Mouse (Mus musculus) neural tube, embryonic 11.5 days (tissue): ENCODE results near the gene Lrba. TPM values are rescaled to one million over a fixed set of nuclear protein-coding genes. Genes with fewer than 3 reads are reported as not detected.
A peak's percentile ranks its signal among the peaks of the same experiment; 100 is the strongest.

ENCODE experiments used
- ATAC-seq: fragments of 200-750 bp; cut with Nextera tagmentation; 2 replicates; pipeline ENCODE4 v1.8.0; 2017; ENCODE audit warnings: moderate number of reproducible peaks, mild to moderate bottlenecking, moderate TSS enrichment, moderate library complexity; ENCODE audit not compliant: insufficient read depth, low FRiP score, low TSS enrichment
- DNase-seq: peaks from one replicate; pipeline ENCODE4 v3.0.0-alpha.2; 2015; ENCODE audit warnings: low spot score
- H3K27ac ChIP-seq: fragments of 300-500 bp; sonication (generic); 2 replicates; pipeline ENCODE4 v1.5.1; 2014; ENCODE audit warnings: low read depth, mild to moderate bottlenecking, low read length
- H3K27me3 ChIP-seq: fragments of 300-500 bp; sonication (generic); 2 replicates; pipeline ENCODE4 v1.6.1; 2014; ENCODE audit warnings: mild to moderate bottlenecking, low read length, mixed read lengths; ENCODE audit not compliant: control insufficient read depth, insufficient read depth
- H3K36me3 ChIP-seq: fragments of 300-500 bp; sonication (generic); 2 replicates; pipeline ENCODE4 v1.6.1; 2014; ENCODE audit warnings: mild to moderate bottlenecking, low read length, moderate library complexity, mixed read lengths; ENCODE audit not compliant: control insufficient read depth, insufficient read depth
- H3K4me1 ChIP-seq: fragments of 300-500 bp; sonication (generic); 2 replicates; pipeline ENCODE4 v1.6.1; 2014; ENCODE audit warnings: low read length, mixed read lengths; ENCODE audit not compliant: control insufficient read depth, insufficient read depth
- H3K4me2 ChIP-seq: fragments of 300-500 bp; sonication (generic); 2 replicates; pipeline ENCODE4 v1.6.1; 2014; ENCODE audit warnings: low read depth, mild to moderate bottlenecking, moderate library complexity
- H3K4me3 ChIP-seq: fragments of 300-500 bp; sonication (generic); 2 replicates; pipeline ENCODE4 v1.5.1; 2014; ENCODE audit warnings: low read depth, low read length
- H3K9ac ChIP-seq: fragments of 300-500 bp; sonication (generic); 2 replicates; pipeline ENCODE4 v1.6.1; 2014; ENCODE audit warnings: mild to moderate bottlenecking, low read length
- H3K9me3 ChIP-seq: fragments of 300-500 bp; sonication (generic); 2 replicates; pipeline ENCODE4 v1.6.1; 2016; ENCODE audit warnings: low read length; ENCODE audit not compliant: control insufficient read depth
- WGBS: fragments of 180-500 bp; shearing (Covaris S2); extraction: QIAGEN DNeasy Blood & Tissue Kit; methylation state at CpG from one replicate; pipeline ENCODE4 v1.1.7; 2014; 5-methylcytosine and 5-hydroxymethylcytosine counted together
- polyA plus RNA-seq: library from polyadenylated mRNA; unstranded; fragments of >200 nt; fragmentation: Nextera tagmentation; extraction: Ambion mirVana; gene quantifications from 2 replicates; pipeline ENCODE4 v1.2.1, GENCODE M21; 2014

Gene Lrba
- polyA plus RNA-seq, 1 experiment from 2014 or later, result 5.7 TPM

- no peak overlapping the region for H3K27ac ChIP-seq
- H3K4me1 ChIP-seq, result peaks cover 4% of the 10 kb centered on the region; the same call in 1 of the 2 replicates
- H3K9ac ChIP-seq, result no peak overlapping the region
- H3K4me2 ChIP-seq, result no peak overlapping the region
- DNase-seq (no peak), ATAC-seq (no peak)
- no peaks in the 10 kb centered on the region for H3K36me3 ChIP-seq
- no peak overlapping the region for H3K4me3 ChIP-seq
- H3K9me3 ChIP-seq, result no peaks in the 10 kb centered on the region
- no peaks in the 10 kb centered on the region for H3K27me3 ChIP-seq
- WGBS, result 80% methylated on average over 5 of the region's 5 CpGs
Observed at GRCm38 (mm10) chr3:86635464-86635863, 411.0 kb downstream of the Lrba start.

GRCm38 (mm10) chr3:86635940-86636339 lies 411.5 kb downstream of the Lrba start:
- Histone ChIP-seq H3K27me3 (no peaks in the 10 kb centered on the region), H3K4me1 (peaks cover 4% of the 10 kb centered on the region; the same call in 1 of the 2 replicates), H3K4me2 (no peak overlapping the region), H3K9ac (no peak overlapping the region), H3K4me3 (no peak overlapping the region), H3K27ac (no peak overlapping the region), H3K36me3 (no peaks in the 10 kb centered on the region), H3K9me3 (no peaks in the 10 kb centered on the region)
- no peak for DNase-seq
- ATAC-seq, result no peak
- WGBS, result 46% methylated on average over 1 of the region's 1 CpGs

- Histone ChIP-seq H3K27me3 (no peaks in the 10 kb centered on the region), H3K36me3 (no peaks in the 10 kb centered on the region), H3K9ac (no peak overlapping the region), H3K4me3 (no peak overlapping the region), H3K27ac (peak overlapping the region; percentile 8; the same call in 1 of the 2 replicates), H3K9me3 (no peaks in the 10 kb centered on the region), H3K4me2 (no peak overlapping the region), H3K4me1 (peaks cover 4% of the 10 kb centered on the region; the same call in 1 of the 2 replicates)
- 72% methylated on average over 2 of the region's 2 CpGs for WGBS
- no peak for ATAC-seq
- DNase-seq, result no peak
Observed at GRCm38 (mm10) chr3:86638552-86639348, 414.3 kb downstream of the Lrba start.

GRCm38 (mm10) chr3:86641393-86641792 lies 416.9 kb downstream of the Lrba start:
- peaks cover 4% of the 10 kb centered on the region; the same call in 1 of the 2 replicates for H3K4me1 ChIP-seq
- H3K4me3 ChIP-seq, result no peak overlapping the region
- no peak overlapping the region for H3K27ac ChIP-seq
- H3K27me3 ChIP-seq, result no peaks in the 10 kb centered on the region
- H3K9ac ChIP-seq, result no peak overlapping the region
- WGBS, result 86% methylated on average over 5 of the region's 5 CpGs
- no peaks in the 10 kb centered on the region for H3K36me3 ChIP-seq
- no peak for DNase-seq
- ATAC-seq, result no peak
- H3K9me3 ChIP-seq, result no peaks in the 10 kb centered on the region
- H3K4me2 ChIP-seq, result no peak overlapping the region

- Histone ChIP-seq H3K27ac (no peak overlapping the region), H3K4me1 (peaks cover 4% of the 10 kb centered on the region; the same call in 1 of the 2 replicates), H3K4me2 (no peak overlapping the region), H3K4me3 (no peak overlapping the region), H3K27me3 (no peaks in the 10 kb centered on the region), H3K9ac (no peak overlapping the region), H3K9me3 (no peaks in the 10 kb centered on the region), H3K36me3 (no peaks in the 10 kb centered on the region)
- no peak for ATAC-seq
- DNase-seq, result no peak
Observed at GRCm38 (mm10) chr3:86641796-86642195, 417.3 kb downstream of the Lrba start.

GRCm38 (mm10) chr3:86646771-86647170 lies 422.3 kb downstream of the Lrba start:
- no peak for DNase-seq
- 58% methylated on average over 2 of the region's 2 CpGs for WGBS

GRCm38 (mm10) chr3:86651006-86651405 lies 426.5 kb downstream of the Lrba start:
- H3K27ac ChIP-seq, result no peak overlapping the region
- 78% methylated on average over 3 of the region's 3 CpGs for WGBS
- no peak overlapping the region for H3K4me2 ChIP-seq
- no peak for ATAC-seq
- DNase-seq, result no peak
- H3K9me3 ChIP-seq, result no peaks in the 10 kb centered on the region
- H3K36me3 ChIP-seq, result no peaks in the 10 kb centered on the region
- no peaks in the 10 kb centered on the region for H3K27me3 ChIP-seq
- H3K4me1 ChIP-seq, result no peaks in the 10 kb centered on the region
- H3K4me3 ChIP-seq, result no peak overlapping the region
- no peak overlapping the region for H3K9ac ChIP-seq

More at GRCm38 (mm10) chr3:86646771-86647170, 422.3 kb downstream of the Lrba start:
- H3K36me3 ChIP-seq, result no peaks in the 10 kb centered on the region
- no peak overlapping the region for H3K4me3 ChIP-seq
- no peak overlapping the region for H3K4me2 ChIP-seq
- no peak for ATAC-seq
- no peak overlapping the region for H3K27ac ChIP-seq
- no peaks in the 10 kb centered on the region for H3K9me3 ChIP-seq
- no peak overlapping the region for H3K9ac ChIP-seq
- H3K27me3 ChIP-seq, result no peaks in the 10 kb centered on the region
- no peaks in the 10 kb centered on the region for H3K4me1 ChIP-seq

- Histone ChIP-seq H3K9me3 (no peaks in the 10 kb centered on the region), H3K4me1 (no peaks in the 10 kb centered on the region), H3K4me3 (no peak overlapping the region), H3K9ac (no peak overlapping the region), H3K27ac (no peak overlapping the region), H3K36me3 (no peaks in the 10 kb centered on the region), H3K27me3 (no peaks in the 10 kb centered on the region), H3K4me2 (no peak overlapping the region)
- ATAC-seq, result no peak
- no peak for DNase-seq
- 81% methylated on average over 5 of the region's 5 CpGs for WGBS
Observed at GRCm38 (mm10) chr3:86659326-86659725, 434.8 kb downstream of the Lrba start.

- ATAC-seq (no peak), DNase-seq (no peak)
- Histone ChIP-seq H3K4me2 (no peak overlapping the region), H3K27ac (no peak overlapping the region), H3K9ac (no peak overlapping the region), H3K36me3 (no peaks in the 10 kb centered on the region), H3K4me1 (no peaks in the 10 kb centered on the region), H3K9me3 (no peaks in the 10 kb centered on the region), H3K27me3 (no peaks in the 10 kb centered on the region), H3K4me3 (no peak overlapping the region)
- 64% methylated on average over 3 of the region's 3 CpGs for WGBS
Observed at GRCm38 (mm10) chr3:86664399-86664798, 439.9 kb downstream of the Lrba start.
